Mouse (Mus musculus): ENCODE measurements around the gene Snrpb2. TPM values are rescaled to one million over a fixed set of nuclear protein-coding genes. Genes with fewer than 3 reads are reported as not detected.

Snrpb2 gene
- total RNA-seq (2021) = 44.4 and 47.1 TPM in 2 replicates
- long read RNA-seq, transcript Snrpb2-201 (7 exons, 2,061 nt) = major isoform, 14 of 17 reads
- long read RNA-seq, partial matches to known transcripts = 3 of 17 reads
- long read RNA-seq, other reads (novel, unspliced or antisense) = 0 of 17 reads

DNA sequence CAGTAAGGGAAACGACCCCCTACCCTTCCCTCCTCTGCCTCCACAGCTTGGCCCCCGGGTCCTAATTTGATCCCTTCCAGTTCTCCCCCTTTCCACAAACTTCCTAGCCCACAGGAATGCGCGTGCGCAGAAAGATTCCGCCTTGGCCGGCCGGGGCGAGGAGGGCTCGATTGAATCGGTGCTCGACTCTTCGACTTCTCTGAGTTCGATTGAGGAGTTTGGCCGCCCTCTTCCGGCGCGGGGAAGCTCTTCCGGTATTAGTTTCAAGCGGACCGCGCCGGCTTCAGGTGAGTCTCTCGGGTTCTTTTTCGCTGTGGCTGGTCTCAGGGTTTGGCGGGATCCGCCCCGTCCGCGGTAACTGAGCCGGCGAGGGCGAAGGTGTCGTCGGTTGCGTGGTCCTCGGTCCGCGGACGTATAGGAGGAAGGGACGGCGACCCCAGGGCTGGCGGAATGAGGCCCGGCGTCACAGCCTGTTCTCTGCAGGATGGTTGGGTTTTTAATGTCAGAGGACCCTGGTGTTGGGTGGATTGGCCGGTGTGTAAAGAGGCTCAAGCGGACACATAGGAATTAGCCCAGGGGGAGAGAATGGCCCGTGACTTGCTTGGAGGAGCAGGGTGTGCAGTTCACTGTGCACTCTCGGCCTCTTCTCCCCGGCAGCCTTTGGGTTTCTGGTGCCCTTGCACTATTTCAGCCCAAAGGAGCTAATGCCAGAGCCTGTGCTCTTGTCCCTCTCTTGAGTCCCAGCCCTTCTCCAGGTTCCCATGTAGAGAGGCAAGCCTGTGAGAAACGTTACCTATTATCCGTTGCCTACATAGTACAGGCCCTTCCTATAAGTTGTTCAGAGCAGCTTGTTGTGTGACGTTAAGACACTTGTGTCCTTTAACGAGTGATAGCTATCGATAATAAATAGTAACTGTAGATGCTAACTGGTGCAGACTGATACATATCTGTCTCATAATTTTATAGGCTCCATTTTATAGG, at the start of gene Snrpb2:
TSS of gene Snrpb2 (plus strand) at position 228 of the 981 bp plus-strand sequence.
- peak; percentile 91 for DNase-seq

GRCm38 (mm10) chr2:143013057-143013456, 49.8 kb upstream of the Snrpb2 start:
- no peak for DNase-seq

- no peak for DNase-seq
These were observed 44.8 kb upstream of the Snrpb2 start for GRCm38 (mm10) chr2:143018084-143018483.

DNA sequence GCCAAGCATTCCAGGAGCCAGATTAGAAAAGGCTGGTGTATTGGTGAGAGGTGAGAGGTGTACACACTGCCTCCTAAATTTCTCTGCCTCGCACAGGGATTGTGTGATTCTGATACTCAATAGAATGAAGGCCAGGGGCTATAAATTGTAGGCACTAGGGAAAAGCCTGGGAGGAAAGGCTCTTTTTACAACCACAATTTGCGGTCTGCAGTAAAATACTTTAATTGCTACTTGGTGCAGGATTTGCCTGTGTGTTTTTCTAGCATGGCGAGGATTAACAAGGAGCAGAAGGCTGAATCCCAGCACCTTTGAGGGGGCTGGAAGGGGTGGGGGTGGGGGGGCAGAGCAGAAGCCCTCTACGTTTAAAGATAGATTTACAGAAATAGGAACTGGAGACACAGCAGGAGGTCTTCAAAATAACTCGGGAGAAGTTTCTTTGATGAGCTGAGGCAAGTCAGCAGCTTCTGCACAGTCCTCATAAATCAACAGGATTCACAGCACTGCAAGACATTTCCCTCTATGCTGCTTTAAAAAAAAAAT, 44.2 kb upstream of the Snrpb2 start:
- no peak for DNase-seq

- no peak for DNase-seq
These were observed 43.1 kb upstream of the Snrpb2 start for GRCm38 (mm10) chr2:143019727-143020126.

- DNase-seq = no peak
These were observed 39.5 kb upstream of the Snrpb2 start for GRCm38 (mm10) chr2:143023331-143023730.

DNA sequence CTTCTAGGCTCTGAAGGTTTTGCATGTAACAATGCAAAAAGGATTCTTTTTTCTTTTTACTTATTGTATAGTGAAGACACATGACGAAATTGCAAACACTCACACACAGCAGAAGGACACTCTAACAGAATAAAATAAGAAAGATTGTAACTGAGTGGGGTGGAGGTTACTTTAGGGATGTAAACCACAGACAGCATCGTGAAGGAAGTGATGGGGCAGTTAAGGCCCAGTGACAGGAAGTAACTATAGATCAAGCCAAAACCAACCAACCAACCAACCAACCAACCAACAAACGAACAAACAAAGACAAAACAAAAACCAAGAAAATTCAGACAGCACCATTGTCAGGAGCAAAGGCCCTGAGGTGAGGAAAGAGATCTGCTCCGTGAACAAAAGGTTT, 38.6 kb upstream of the Snrpb2 start:
- DNase-seq = no peak

DNA sequence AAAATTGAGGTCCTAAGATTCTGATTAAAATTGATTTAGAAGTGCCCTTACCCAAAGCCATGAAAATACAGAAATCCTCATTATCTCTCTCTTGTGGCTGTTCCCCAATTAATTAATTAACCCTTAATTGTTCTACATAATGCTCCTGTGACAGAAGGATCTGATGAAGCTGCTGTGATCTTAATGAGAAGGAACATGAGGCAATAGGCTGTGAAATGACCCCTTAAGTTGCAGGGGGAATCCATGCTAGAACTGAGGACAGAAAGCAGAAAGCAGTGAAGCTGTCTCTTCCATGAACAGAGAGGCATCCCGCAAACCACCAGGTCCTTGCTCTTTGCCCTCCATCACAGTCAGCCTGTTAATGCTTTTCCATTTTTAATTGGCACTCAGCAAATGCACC, 31.6 kb upstream of the Snrpb2 start:
- no peak for DNase-seq

- DNase-seq = no peak
These were observed 30.2 kb upstream of the Snrpb2 start for GRCm38 (mm10) chr2:143032378-143033255.

- no peak for DNase-seq
These were observed 28.3 kb upstream of the Snrpb2 start for GRCm38 (mm10) chr2:143034350-143035085.

DNA sequence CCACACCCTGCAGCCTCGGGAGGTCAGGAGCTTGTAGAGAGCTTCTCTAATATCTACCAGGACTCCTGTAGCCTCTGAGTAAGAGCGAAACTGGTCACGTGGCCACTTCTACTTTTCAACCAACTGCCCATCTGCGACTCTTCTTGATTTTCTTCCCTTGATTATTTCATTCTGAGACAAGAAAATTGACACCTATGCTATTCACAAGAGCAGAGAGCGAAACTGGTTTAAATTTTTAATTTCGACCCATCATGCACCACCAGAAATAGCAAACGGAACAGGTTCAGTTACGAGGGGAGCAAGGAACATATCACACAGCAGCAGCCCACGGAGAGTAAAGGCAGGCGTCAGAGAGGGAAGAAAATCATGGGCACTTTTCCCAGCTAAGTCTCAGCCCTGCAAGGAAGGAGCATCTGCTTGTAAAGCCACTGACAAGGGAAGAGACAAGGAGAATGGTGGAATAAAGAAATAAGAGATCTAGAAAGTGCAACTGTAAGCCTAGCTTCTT, 27.7 kb upstream of the Snrpb2 start:
- no peak for DNase-seq

DNA sequence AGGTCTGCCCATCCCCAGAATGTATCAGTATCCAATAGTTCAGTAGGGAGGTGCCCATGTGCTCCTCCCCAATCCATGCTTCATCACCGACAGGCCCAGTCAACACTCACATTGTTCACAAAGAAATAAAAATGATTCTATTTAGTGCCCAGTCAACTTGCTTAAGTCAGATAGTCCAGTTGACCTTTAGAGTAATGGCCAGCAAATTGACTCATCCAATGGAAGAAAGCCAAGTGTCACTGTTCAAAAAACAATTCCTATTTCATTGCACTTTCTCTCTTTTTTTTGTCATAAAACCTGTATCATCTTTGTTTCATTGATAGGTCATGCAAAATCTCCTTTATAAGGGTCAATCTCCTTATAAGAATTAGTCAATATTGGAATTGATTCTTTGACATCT, 21.2 kb upstream of the Snrpb2 start:
- DNase-seq = no peak

DNA sequence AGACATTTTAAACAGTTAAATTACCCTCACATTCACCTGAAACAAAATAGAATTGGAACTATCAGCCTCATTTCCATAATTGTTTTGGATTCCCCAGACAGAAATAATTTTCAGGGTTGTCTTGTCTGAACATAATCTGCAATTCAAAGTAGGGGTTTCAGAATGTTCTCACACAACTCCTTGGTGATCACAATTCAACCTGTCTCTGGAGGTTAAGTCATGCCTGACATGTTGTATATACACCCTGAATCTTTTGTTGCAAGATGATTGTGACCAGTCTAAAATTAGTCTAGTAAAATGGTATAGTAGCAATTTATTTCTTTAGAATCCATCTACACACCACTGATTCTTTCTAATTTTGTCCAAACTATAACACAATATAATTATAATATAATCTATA, 7.6 kb upstream of the Snrpb2 start:
- DNase-seq = no peak

- DNase-seq = no peak
These were observed 6.1 kb upstream of the Snrpb2 start for GRCm38 (mm10) chr2:143056736-143057135.

GRCm38 (mm10) chr2:143062432-143062811, 417 bp upstream of the Snrpb2 start:
- no peak for DNase-seq

- no peak for DNase-seq
These were observed 3.1 kb downstream of the Snrpb2 start for GRCm38 (mm10) chr2:143065914-143066313.

- no peak for DNase-seq
These were observed 15.5 kb downstream of the Snrpb2 start, which contains the start of gene Otor for GRCm38 (mm10) chr2:143078198-143078851. Gene Otor (plus strand): TSS chr2:143078473.

GRCm38 (mm10) chr2:143081693-143082092, 18.9 kb downstream of the Snrpb2 start:
- no peak for DNase-seq

DNA sequence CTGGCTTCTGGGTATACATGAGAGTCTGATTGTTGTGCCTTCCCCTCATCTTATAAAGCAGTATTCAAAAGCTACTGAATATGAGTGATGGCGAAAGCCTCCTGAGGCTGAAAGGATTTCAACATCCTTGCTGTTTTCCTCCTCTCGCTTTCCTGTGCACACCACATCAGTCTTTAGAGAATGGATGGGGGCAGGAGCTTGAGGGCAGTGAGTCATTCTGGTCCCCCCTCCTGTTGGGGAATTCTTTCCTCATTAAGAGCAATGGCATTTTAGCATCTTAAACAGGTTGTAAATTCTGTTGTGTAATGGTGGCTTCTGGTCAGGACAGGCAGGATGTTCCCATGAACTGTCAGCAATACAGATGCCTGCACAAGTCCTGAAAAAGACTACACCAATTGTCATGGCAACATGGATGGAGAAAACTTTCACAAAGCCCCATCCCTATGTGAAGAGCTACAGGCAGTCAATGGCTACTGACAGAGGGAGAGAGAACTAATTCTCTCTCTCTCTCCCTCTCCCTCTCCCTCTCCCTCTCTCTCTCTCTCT, 22.1 kb downstream of the Snrpb2 start:
- no peak for DNase-seq

DNA sequence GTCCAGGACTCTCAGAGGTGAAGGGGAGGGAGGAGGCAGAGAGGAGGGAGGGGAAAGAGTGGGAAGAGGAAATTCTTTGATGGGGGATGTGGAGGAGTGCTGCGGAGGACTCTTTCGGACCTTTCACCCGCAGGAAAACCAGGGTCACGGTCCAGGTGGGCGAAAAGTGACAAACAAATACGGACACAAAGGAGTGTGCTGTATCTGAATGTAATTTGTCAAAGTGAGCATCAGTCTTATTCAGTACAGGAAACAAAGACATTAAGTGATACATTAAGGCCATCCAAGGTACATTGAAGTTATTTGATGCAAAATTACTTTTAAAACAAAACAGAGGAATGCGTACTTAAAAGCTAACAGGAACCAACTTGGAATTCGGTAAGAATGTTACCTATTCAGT, 27.0 kb downstream of the Snrpb2 start:
- DNase-seq = no peak

GRCm38 (mm10) chr2:143093726-143094125, 30.9 kb downstream of the Snrpb2 start:
- peak; percentile 43 for DNase-seq
